ENCODE assay signal across 8 mouse cellular contexts in genomic region chr10:75667911-75668270, GRCm38 (mm10). TPM values are rescaled to one million over a fixed set of nuclear protein-coding genes. Genes with fewer than 3 reads are reported as not detected.
DNase-seq lines count a peak whose midpoint lies in the region; ATAC-seq and TF ChIP-seq lines count a peak whose summit lies in the region.

No protein-coding gene starts in this region.

- peaks cover 46% of the 10 kb centered on the region for H3K27me3 ChIP-seq in forebrain, embryonic 10.5 days (ENCODE audit: poor library complexity, severe bottlenecking)
- H3K27me3 ChIP-seq in limb, embryonic 12.5 days: peaks cover 24% of the 10 kb centered on the region
- H3K27me3 ChIP-seq in midbrain, embryonic 10.5 days (ENCODE audit: low read depth, poor library complexity, severe bottlenecking): peaks cover 40% of the 10 kb centered on the region
- H3K27me3 ChIP-seq in stomach, embryonic 15.5 days (replicated peaks): no peaks in the 10 kb centered on the region

- TF ChIP-seq POLR2A in brain, embryonic 14.5 days (IDR thresholded peaks at IDR 0.05; ENCODE audit: borderline replicate concordance, extremely low read depth, insufficient read depth, insufficient read length, poor library complexity, severe bottlenecking): no peak

- under 1% methylated on average over 23 of the region's 23 CpGs for WGBS in forebrain, embryonic 10.5 days
- WGBS in limb, embryonic 12.5 days: 2% methylated on average over 23 of the region's 23 CpGs
- whole genome bisulfite sequencing in midbrain, embryonic 10.5 days: 2% methylated on average over 23 of the region's 23 CpGs
- under 1% methylated on average over 23 of the region's 23 CpGs for WGBS in stomach, embryonic 15.5 days

- peak overlapping the region; percentile 97 for H3K27ac ChIP-seq in left cerebral cortex, adult 2 months
- peak overlapping the region; percentile 77 for H3K27ac ChIP-seq in forebrain, embryonic 10.5 days
- no peak overlapping the region for H3K27ac ChIP-seq in limb, embryonic 12.5 days
- peak overlapping the region; percentile 68 for H3K27ac ChIP-seq in midbrain, embryonic 10.5 days (replicated peaks)
- peak overlapping the region; percentile 83 for H3K27ac ChIP-seq in stomach, embryonic 15.5 days

- peak overlapping the region; percentile 99 for H3K4me2 ChIP-seq in limb, embryonic 12.5 days
- peak overlapping the region; percentile 92 for H3K4me2 ChIP-seq in stomach, embryonic 15.5 days

- no peaks in the 10 kb centered on the region for H3K9me3 ChIP-seq in forebrain, embryonic 10.5 days
- no peaks in the 10 kb centered on the region for H3K9me3 ChIP-seq in limb, embryonic 12.5 days
- no peaks in the 10 kb centered on the region for H3K9me3 ChIP-seq in midbrain, embryonic 10.5 days (replicated peaks)
- H3K9me3 ChIP-seq in stomach, embryonic 15.5 days: no peaks in the 10 kb centered on the region

- peak; percentile 48 to 65 for ATAC-seq in hematopoietic stem cell, adult 5-6 weeks (replicated peaks in 1 of 2; ENCODE audit: insufficient read depth in 1 of 2, low FRiP score in 2 of 2, low TSS enrichment in 1 of 2, low read depth in 1 of 2, poor library complexity in 2 of 2, severe bottlenecking in 2 of 2)
- ATAC-seq in limb, embryonic 12.5 days (ENCODE audit: insufficient number of reproducible peaks, insufficient read depth, low FRiP score, low TSS enrichment, low read depth): peak; percentile 14; the same call in 1 of the 2 replicates
- ATAC-seq in stomach, embryonic 15.5 days (ENCODE audit: insufficient read depth, low FRiP score, low read depth): peak; percentile 59; the same call in 1 of the 2 replicates

- peaks cover 59% of the 10 kb centered on the region for H3K36me3 ChIP-seq in forebrain, embryonic 10.5 days (replicated peaks)
- H3K36me3 ChIP-seq in limb, embryonic 12.5 days: peaks cover 50% of the 10 kb centered on the region
- peaks cover 48% of the 10 kb centered on the region for H3K36me3 ChIP-seq in midbrain, embryonic 10.5 days
- H3K36me3 ChIP-seq in stomach, embryonic 15.5 days: peaks cover 2% of the 10 kb centered on the region; the same call in 1 of the 2 replicates

- no peak for TF ChIP-seq CTCF in left cerebral cortex, adult 2 months (IDR thresholded peaks at IDR 0.05)
- TF ChIP-seq CTCF in brain, embryonic 14.5 days (IDR thresholded peaks at IDR 0.05; ENCODE audit: borderline replicate concordance, extremely low read depth, insufficient read depth, insufficient read length): no peak

- H3K4me1 ChIP-seq in forebrain, embryonic 10.5 days: peaks cover 28% of the 10 kb centered on the region
- H3K4me1 ChIP-seq in limb, embryonic 12.5 days (replicated peaks): peaks cover 15% of the 10 kb centered on the region
- peaks cover 26% of the 10 kb centered on the region for H3K4me1 ChIP-seq in midbrain, embryonic 10.5 days
- H3K4me1 ChIP-seq in stomach, embryonic 15.5 days: peaks cover 15% of the 10 kb centered on the region

- peak overlapping the region; percentile 67 for H3K4me3 ChIP-seq in left cerebral cortex, adult 2 months
- peak overlapping the region; percentile 72 for H3K4me3 ChIP-seq in forebrain, embryonic 10.5 days
- peak overlapping the region; percentile 67 for H3K4me3 ChIP-seq in limb, embryonic 12.5 days (replicated peaks)
- peak overlapping the region; percentile 64 for H3K4me3 ChIP-seq in midbrain, embryonic 10.5 days
- peak overlapping the region; percentile 78 for H3K4me3 ChIP-seq in stomach, embryonic 15.5 days (replicated peaks)

- peak; percentile 49 to 63 for DNase-seq in left cerebral cortex, adult 2 months (ENCODE audit: extremely low spot score in 1 of 2, low spot score in 2 of 2)
- no peak for DNase-seq in left cerebral cortex, adult 11 months (ENCODE audit: low spot score)
- peak; percentile 57 for DNase-seq in brain, embryonic 14.5 days (ENCODE audit: low read depth)
- DNase-seq in forebrain, embryonic 10.5 days (ENCODE audit: extremely low spot score, low spot score): peak; percentile 29
- peak; percentile 52 for DNase-seq in midbrain, embryonic 10.5 days (ENCODE audit: low spot score)

- H3K9ac ChIP-seq in limb, embryonic 12.5 days (replicated peaks): peak overlapping the region; percentile 74
- H3K9ac ChIP-seq in stomach, embryonic 15.5 days: peak overlapping the region; percentile 63

- intact Hi-C loops in left cerebral cortex, adult 2 months (cut with DNase I): loop anchor here (1.0 to 2.0 kb wide), 2 partner anchors 9 to 37 kb away; no protein-coding TSS in a partner anchor

RNA-seq across cellular contexts. Expression of gene Susd2, which starts 24.1 kb away (rescaled TPM):
- total RNA-seq in left cerebral cortex, adult 2 months (2021): 1 to 10 TPM; 8.4 to 8.9 TPM
- 2.9 and 4.8 TPM in 2 replicates for polyA plus RNA-seq in brain, embryonic 14.5 days (2012; rRNA removed)
- 0.99 and 1.0 TPM in 2 replicates for polyA plus RNA-seq in forebrain, embryonic 10.5 days (2016; fragmentation: Nextera tagmentation; extraction: Ambion mirVana)
- 0.20 TPM in 1 of 2 replicates, not detected in the other for total RNA-seq in hematopoietic stem cell, adult 5-6 weeks (2017)
- polyA plus RNA-seq in limb, embryonic 12.5 days (2016; fragmentation: Nextera tagmentation; extraction: Ambion mirVana): 1.5 and 2.2 TPM in 2 replicates
- polyA plus RNA-seq in midbrain, embryonic 10.5 days (2016; fragmentation: Nextera tagmentation; extraction: Ambion mirVana): 1.6 and 1.9 TPM in 2 replicates
- 11.7 and 11.8 TPM in 2 replicates for polyA plus RNA-seq in stomach, embryonic 15.5 days (2015; fragmentation: Nextera tagmentation; extraction: Ambion mirVana)
